Mouse (Mus musculus) MEL (cell line): ENCODE measurements around the gene 9430007A20Rik.

Experiments
- CHD2 ChIP-seq: IDR thresholded peaks from 2 replicates; pipeline ENCODE4 v1.6.1; 2011; ENCODE audit warnings: low read length, improper control_type of control experiment
- CTCF ChIP-seq, 3 experiments: IDR thresholded peaks in 2 of 3; conservative IDR thresholded peaks in 1 of 3; 2 replicates each; pipeline ENCODE4 v1.5.1; 2011 to 2012; ENCODE audit warnings: low read length in 3 of 3, low read depth in 2 of 3, mild to moderate bottlenecking in 2 of 3, improper control_type of control experiment in 1 of 3, inconsistent platforms in 1 of 3, mixed read lengths in 1 of 3, moderate library complexity in 1 of 3; ENCODE audit not compliant: control insufficient read depth in 1 of 3, insufficient read depth in 1 of 3, poor library complexity in 1 of 3, severe bottlenecking in 1 of 3
- E2F4 ChIP-seq: IDR thresholded peaks from 2 replicates; pipeline ENCODE4 v1.6.1; 2011; ENCODE audit warnings: low read depth, low read length, improper control_type of control experiment, borderline replicate concordance
- ELF1 ChIP-seq: IDR thresholded peaks from 2 replicates; pipeline ENCODE4 v1.6.1; 2014; ENCODE audit warnings: low read depth, mild to moderate bottlenecking, inconsistent platforms, low read length, improper control_type of control experiment, moderate library complexity
- EP300 ChIP-seq, 2 experiments: IDR thresholded peaks; 2 replicates each; pipeline ENCODE4 v1.6.1; 2011; ENCODE audit warnings: improper control_type of control experiment in 2 of 2, low read length in 2 of 2, low read depth in 1 of 2, mild to moderate bottlenecking in 1 of 2
- HCFC1 ChIP-seq: IDR thresholded peaks from 2 replicates; pipeline ENCODE4 v1.6.1; 2012; ENCODE audit warnings: low read depth, mild to moderate bottlenecking, inconsistent platforms, low read length, improper control_type of control experiment, moderate library complexity
- MAFK ChIP-seq: IDR thresholded peaks from 2 replicates; pipeline ENCODE4 v1.6.1; 2011; ENCODE audit warnings: low read depth, mild to moderate bottlenecking, low read length, improper control_type of control experiment, borderline replicate concordance
- MAX ChIP-seq: IDR thresholded peaks from 2 replicates; pipeline ENCODE4 v1.6.1; 2011; ENCODE audit warnings: low read length, improper control_type of control experiment
- MEF2A ChIP-seq: IDR thresholded peaks from 2 replicates; pipeline ENCODE4 v1.6.1; 2014; ENCODE audit warnings: low read depth, mild to moderate bottlenecking, inconsistent platforms, low read length, improper control_type of control experiment; ENCODE audit not compliant: poor library complexity, insufficient replicate concordance, severe bottlenecking; ENCODE audit errors: extremely low read depth
- POLR2A ChIP-seq, 2 experiments: IDR thresholded peaks; 2 replicates each; pipeline ENCODE4 v1.6.1; 2011 to 2012; ENCODE audit warnings: low read length in 2 of 2, mild to moderate bottlenecking in 2 of 2, control low read depth in 1 of 2, improper control_type of control experiment in 1 of 2, low read depth in 1 of 2, moderate library complexity in 1 of 2; ENCODE audit not compliant: control insufficient read depth in 1 of 2, insufficient read depth in 1 of 2, poor library complexity in 1 of 2
- POLR2AphosphoS2 ChIP-seq: IDR thresholded peaks from 2 replicates; pipeline ENCODE4 v1.6.1; 2011; ENCODE audit warnings: low read length, improper control_type of control experiment
- POLR2AphosphoS5 ChIP-seq: IDR thresholded peaks from 2 replicates; pipeline ENCODE4 v1.6.1; 2012; ENCODE audit warnings: low read depth, borderline replicate concordance, mild to moderate bottlenecking, inconsistent platforms, low read length, moderate library complexity, mixed read lengths
- TBP ChIP-seq: IDR thresholded peaks from 2 replicates; pipeline ENCODE4 v1.8.0; 2011; ENCODE audit warnings: low read depth, low read length, improper control_type of control experiment
- USF1 ChIP-seq: IDR thresholded peaks from 2 replicates; pipeline ENCODE4 v1.6.1; 2014; ENCODE audit warnings: low read depth, mild to moderate bottlenecking, inconsistent platforms, low read length, improper control_type of control experiment, moderate library complexity

- no peak for TF ChIP-seq CHD2
- no peak for TF ChIP-seq HCFC1
- TF ChIP-seq POLR2AphosphoS2: no peak
- TF ChIP-seq POLR2A (IDR thresholded peaks at IDR 0.05; ENCODE audit: control insufficient read depth in 1 of 2, insufficient read depth in 1 of 2, low read depth in 1 of 2, low read length in 2 of 2, poor library complexity in 1 of 2): no peak
- TF ChIP-seq MAX: no peak
- TF ChIP-seq E2F4: no peak
- peak in 2 of 3 experiments; percentile 8 to 43; a peak in 2 of 6 replicates for TF ChIP-seq CTCF (IDR thresholded peaks at IDR 0.05 in 2 of 3, conservative IDR thresholded peaks at IDR 0.05 in 1 of 3; ENCODE audit: control insufficient read depth in 1 of 3, insufficient read depth in 1 of 3, low read depth in 2 of 3, low read length in 3 of 3, poor library complexity in 1 of 3, severe bottlenecking in 1 of 3)
- TF ChIP-seq MAFK: no peak
- no peak for TF ChIP-seq EP300 (IDR thresholded peaks at IDR 0.05; ENCODE audit: low read depth in 1 of 2, low read length in 2 of 2)
- TF ChIP-seq USF1: no peak
- no peak for TF ChIP-seq MEF2A
- no peak for TF ChIP-seq TBP
- TF ChIP-seq ELF1: no peak
- no peak for TF ChIP-seq POLR2AphosphoS5
These were observed 40.2 kb downstream of the 9430007A20Rik start for GRCm38 (mm10) chr4:144559792-144560191.
